Mouse (Mus musculus): Measurements from ENCODE around the gene Tmem88. TPM values are rescaled to one million over a fixed set of nuclear protein-coding genes. Genes with fewer than 3 reads are reported as not detected.
A peak's percentile ranks its signal among the peaks of the same experiment; 100 is the strongest.

Tmem88 gene
- total RNA-seq, 4 experiments from 2014 or later: 4.1 to 4.6 (median 4.1) TPM

GRCm38 (mm10) chr11:69364376-69364775, 33.7 kb downstream of the Tmem88 start:
- no peak for DNase-seq (ENCODE audit: low spot score in 2 of 2)

DNA sequence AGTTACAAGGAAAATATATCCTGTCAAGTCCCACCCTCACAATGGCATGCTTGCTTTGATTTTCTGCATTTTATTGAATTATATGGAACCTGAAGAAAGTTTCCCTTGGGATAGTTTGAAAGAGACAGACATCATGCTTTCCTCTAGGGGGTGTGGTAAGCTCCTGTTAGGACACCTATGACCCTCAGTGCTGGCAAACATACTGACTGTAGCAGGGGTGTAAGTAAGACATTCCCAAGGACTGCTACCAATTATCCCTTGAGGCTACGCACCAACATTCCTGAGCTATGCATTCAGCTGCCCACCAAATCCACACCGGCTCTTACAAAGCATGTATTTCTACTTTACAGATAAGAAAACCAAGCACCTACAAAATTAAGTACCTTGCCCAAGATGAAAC, 35.6 kb downstream of the Tmem88 start:
- no peak for DNase-seq (ENCODE audit: low spot score in 2 of 2)

DNA sequence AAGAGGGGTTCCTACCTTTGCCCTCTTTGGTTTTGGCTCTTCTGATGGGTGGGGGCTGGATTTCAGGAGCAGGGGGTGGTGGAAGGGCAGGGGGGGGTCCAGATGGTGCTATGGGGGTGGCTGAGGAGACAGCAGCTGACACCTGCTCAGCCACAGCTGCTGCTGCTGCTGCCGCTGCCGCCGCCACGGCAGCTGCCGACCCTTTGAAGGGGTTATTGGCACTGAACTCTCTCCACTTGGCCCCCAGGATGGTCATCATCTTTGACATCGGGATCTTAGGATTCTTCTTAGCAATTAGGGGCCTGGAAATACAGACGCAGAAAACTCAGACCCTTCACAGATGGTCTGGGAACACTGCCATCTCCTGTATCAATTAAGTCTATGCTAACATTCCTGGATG, 36.0 kb downstream of the Tmem88 start:
- DNase-seq (ENCODE audit: low spot score in 2 of 2): no peak

GRCm38 (mm10) chr11:69357690-69358089, 40.3 kb downstream of the Tmem88 start:
- peak; percentile 47 to 54 for DNase-seq (ENCODE audit: low spot score in 2 of 2)

DNA sequence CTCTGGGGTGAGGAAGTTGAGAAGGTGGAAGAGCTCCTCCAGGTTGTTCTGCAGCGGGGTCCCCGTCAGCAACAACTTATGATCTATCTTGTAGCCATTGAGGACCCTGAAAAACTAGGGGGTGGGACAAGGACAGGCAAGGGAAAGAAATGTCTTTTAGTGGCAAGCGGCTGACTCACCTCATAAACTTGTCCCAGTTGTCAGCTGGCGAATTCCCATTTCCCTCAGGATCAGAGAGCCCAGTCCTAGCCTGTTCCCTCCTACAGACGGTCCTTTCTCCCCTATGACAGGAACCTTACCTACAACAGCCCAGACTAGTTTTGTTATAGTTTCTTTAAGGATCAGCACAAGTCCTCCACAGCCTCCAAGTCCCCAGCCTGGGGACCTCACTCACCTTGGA, 41.5 kb downstream of the Tmem88 start:
- no peak for DNase-seq (ENCODE audit: low spot score in 2 of 2)

Other genes with a start within 250 kb of the Tmem88 start
- not detected for gene Alox12b, start 241.2 kb downstream of the Tmem88 start, total RNA-seq (2022)
- not detected for gene Alox8, start 200.4 kb downstream of the Tmem88 start, total RNA-seq (2022)
- not detected for gene Gucy2e, start 161.2 kb downstream of the Tmem88 start, total RNA-seq (2022)
- 1 to 10 TPM in 1 of 4 experiments, under 1 TPM in 3; 0.72 to 1.5 (median 0.88) TPM for gene Cntrob, start 74.5 kb downstream of the Tmem88 start, total RNA-seq (2022)
- gene Trappc1, start 74.3 kb downstream of the Tmem88 start, total RNA-seq (2022): 10 to 100 TPM; 33.6 to 42.2 (median 37.9) TPM
- gene Kcnab3, start 72.0 kb downstream of the Tmem88 start, total RNA-seq (2022): under 1 TPM in 1 of 4 experiments, not detected in 3; 0.13 TPM
- under 1 TPM in 1 of 4 experiments, not detected in 3; 0.22 TPM for gene Rnf227, start 57.8 kb downstream of the Tmem88 start, total RNA-seq (2022)
- gene Chd3, start 28.8 kb downstream of the Tmem88 start, total RNA-seq (2022): 1 to 10 TPM; 4.2 to 9.0 (median 5.5) TPM
- 10 to 100 TPM; 73.2 to 78.1 (median 75.7) TPM for gene Naa38, start 2.7 kb downstream of the Tmem88 start, total RNA-seq (2022)
- gene Cyb5d1, start 2.6 kb downstream of the Tmem88 start, total RNA-seq (2022): 10 to 100 TPM; 33.2 to 38.0 (median 36.7) TPM
- gene Kdm6b, start 15.4 kb upstream of the Tmem88 start, total RNA-seq (2022): 10 to 100 TPM; 19.1 to 22.9 (median 20.8) TPM
- under 1 TPM in 3 of 4 experiments, not detected in 1; 0.02 to 0.68 (median 0.05) TPM for gene Dnah2, start 150.9 kb upstream of the Tmem88 start, total RNA-seq (2022)
- under 1 TPM; 0.31 to 0.46 (median 0.35) TPM for gene Efnb3, start 162.0 kb upstream of the Tmem88 start, total RNA-seq (2022)
- 1 to 10 TPM; 3.3 to 4.4 (median 3.7) TPM for gene Wrap53, start 182.0 kb upstream of the Tmem88 start, total RNA-seq (2022)
- gene Trp53, start 182.1 kb upstream of the Tmem88 start, total RNA-seq (2022): 10 to 100 TPM; 12.6 to 17.2 (median 13.8) TPM
- gene Atp1b2, start 207.7 kb upstream of the Tmem88 start, total RNA-seq (2022): 100 to 1,000 TPM; 333 to 372 (median 353) TPM
- not detected for gene Shbg, start 219.7 kb upstream of the Tmem88 start, total RNA-seq (2022)
- gene Sat2, start 223.8 kb upstream of the Tmem88 start, total RNA-seq (2022): 1 to 10 TPM; 1.4 to 3.8 (median 2.7) TPM
- 100 to 1,000 TPM; 104 to 114 (median 108) TPM for gene Fxr2, start 234.8 kb upstream of the Tmem88 start, total RNA-seq (2022)

All from gastrocnemius, adult 8-10 months (tissue).